8 mouse cellular contexts compared by ENCODE assay signal in genomic region chr2:32534733-32535471, GRCm38 (mm10). TPM values are rescaled to one million over a fixed set of nuclear protein-coding genes. Genes with fewer than 3 reads are reported as not detected.
DNase-seq lines count a peak whose midpoint lies in the region; ATAC-seq and TF ChIP-seq lines count a peak whose summit lies in the region.

Gene Fam102a, plus strand, starts transcription at chr2:32535332.

- intact Hi-C loops in heart, postnatal 14 days (cut with DNase I): no loop called here

- peak within 1 kb of the TSS; percentile 79 for H3K4me3 ChIP-seq in ES-Bruce4 (ENCODE audit: low read depth, low read length)
- peak within 1 kb of the TSS; percentile 86 for H3K4me3 ChIP-seq in forebrain, embryonic 14.5 days (ENCODE audit: low read depth, low read length)
- peak within 1 kb of the TSS; percentile 85 for H3K4me3 ChIP-seq in lung, adult 2 months (replicated peaks; ENCODE audit: extremely low read depth, low read depth, low read length)

- no peaks in the 10 kb centered on the region for H3K36me3 ChIP-seq in ES-Bruce4 (ENCODE audit: control insufficient read depth, insufficient read depth, low read length, poor library complexity, severe bottlenecking)
- H3K36me3 ChIP-seq in forebrain, embryonic 14.5 days (ENCODE audit: control insufficient read depth, insufficient read depth, low read length): no peaks in the 10 kb centered on the region

- TF ChIP-seq EP300 in ES-Bruce4 (IDR thresholded peaks at IDR 0.05; ENCODE audit: insufficient read depth, low read depth, low read length): no peak

- H3K4me1 ChIP-seq in ES-Bruce4 (ENCODE audit: control insufficient read depth, insufficient read depth, low read length): peaks cover 9% of the 10 kb centered on the region
- H3K4me1 ChIP-seq in forebrain, embryonic 14.5 days (ENCODE audit: control insufficient read depth, insufficient read depth, low read length): peaks cover 47% of the 10 kb centered on the region
- H3K4me1 ChIP-seq in lung, adult 2 months (ENCODE audit: control insufficient read depth, insufficient read depth, low read length): peaks cover 15% of the 10 kb centered on the region; the same call in 1 of the 2 replicates

- peak; percentile 98 for DNase-seq in forebrain, embryonic 14.5 days (ENCODE audit: low spot score)
- peak; percentile 99 for DNase-seq in heart, postnatal 14 days
- DNase-seq in layer of hippocampus, adult 18-20 months (ENCODE audit: low spot score in 2 of 2): peak; percentile 99
- DNase-seq in lung, adult 2 months: peak; percentile 96
- DNase-seq in thymus, adult 18-20 months: peak; percentile 98

- under 1% methylated on average over 66 of the region's 67 CpGs for WGBS in forebrain, embryonic 14.5 days
- WGBS in lung, adult 2 months: under 1% methylated on average over 65 of the region's 67 CpGs

- H3K27me3 ChIP-seq in ES-Bruce4 (ENCODE audit: control insufficient read depth, insufficient read depth, low read length, poor library complexity, severe bottlenecking): no peaks in the 10 kb centered on the region
- no peaks in the 10 kb centered on the region for H3K27me3 ChIP-seq in forebrain, embryonic 14.5 days (replicated peaks; ENCODE audit: control insufficient read depth, insufficient read depth, low read length)

- no peaks in the 10 kb centered on the region for H3K9me3 ChIP-seq in ES-Bruce4 (replicated peaks; ENCODE audit: control insufficient read depth, insufficient read depth, low read length, poor library complexity, severe bottlenecking)
- H3K9me3 ChIP-seq in forebrain, embryonic 14.5 days (replicated peaks; ENCODE audit: control insufficient read depth, low read length): no peaks in the 10 kb centered on the region

- ATAC-seq in cerebellum, adult (ENCODE audit: insufficient number of reproducible peaks, low FRiP score, low TSS enrichment): peak; percentile 88
- ATAC-seq in forebrain, embryonic 14.5 days: peak; percentile 97
- ATAC-seq in neutrophil, adult 5-6 weeks (ENCODE audit: extremely low read depth, insufficient number of reproducible peaks, low FRiP score, poor library complexity, severe bottlenecking): peak; percentile 76

- H3K4me2 ChIP-seq in forebrain, embryonic 14.5 days (ENCODE audit: low read length): peak within 1 kb of the TSS; percentile 75

- H3K9ac ChIP-seq in ES-Bruce4 (ENCODE audit: low read depth, poor library complexity, severe bottlenecking): peak within 1 kb of the TSS; percentile 68
- peak within 1 kb of the TSS; percentile 91 for H3K9ac ChIP-seq in forebrain, embryonic 14.5 days (ENCODE audit: low read length)

- no peak for TF ChIP-seq CTCF in ES-Bruce4 (IDR thresholded peaks at IDR 0.05; ENCODE audit: low read depth, low read length)
- no peak for TF ChIP-seq CTCF in lung, adult 2 months (IDR thresholded peaks at IDR 0.05; ENCODE audit: insufficient read depth, low read length)

- TF ChIP-seq POLR2A in ES-Bruce4 (IDR thresholded peaks at IDR 0.05; ENCODE audit: insufficient read depth, low read length): peak; percentile 57
- TF ChIP-seq POLR2A in lung, adult 2 months (IDR thresholded peaks at IDR 0.05; ENCODE audit: borderline replicate concordance, extremely low read depth, low read depth, low read length): peak; percentile 86

- peak within 1 kb of the TSS; percentile 87 for H3K27ac ChIP-seq in ES-Bruce4 (ENCODE audit: insufficient read depth, low read length)
- H3K27ac ChIP-seq in forebrain, embryonic 14.5 days (ENCODE audit: low read depth, low read length): peak within 1 kb of the TSS; percentile 84

RNA-seq across cellular contexts. Expression of gene Fam102a, which starts in this region (rescaled TPM):
- polyA plus RNA-seq in ES-Bruce4 (2011; ENCODE audit: insufficient read depth, insufficient read length, low read depth, missing spikeins): 12.2 and 16.5 TPM in 2 replicates
- polyA plus RNA-seq in forebrain, embryonic 14.5 days (2014; fragmentation: Nextera tagmentation; extraction: Ambion mirVana): 4.4 and 5.2 TPM in 2 replicates
- 1 to 10 TPM; 8.6 to 9.7 TPM for total RNA-seq in heart, postnatal 14 days (2021)
- 10 to 100 TPM; 76.0 to 77.2 TPM for total RNA-seq in layer of hippocampus, adult 18-20 months (2021)
- 23.7 and 24.0 TPM in 2 replicates for polyA plus RNA-seq in lung, adult 2 months (2012; rRNA removed)
- total RNA-seq in neutrophil, adult 5-6 weeks (2017): 36.8 and 38.4 TPM in 2 replicates

Comparison
In these comparisons a context has a peak if more than half of its experiments do, and no peak if none do; other contexts are left out.
1. Peak in every context shown above with its lines: DNase-seq, ATAC-seq, H3K4me3 ChIP-seq and H3K27ac ChIP-seq.